Mouse (Mus musculus) spleen, adult 2 months (tissue): Measurements from ENCODE around the gene Gpatch2.

Experiments used
- CTCF ChIP-seq: fragments of 200-500 bp; IDR thresholded peaks from 2 replicates; pipeline ENCODE4 v1.5.1; 2011; ENCODE audit warnings: mild to moderate bottlenecking, inconsistent platforms; ENCODE audit not compliant: insufficient read depth, insufficient read length, insufficient replicate concordance; ENCODE audit errors: extremely low read depth
- POLR2A ChIP-seq: fragments of 200-500 bp; IDR thresholded peaks from 2 replicates; pipeline ENCODE4 v1.6.1; 2011; ENCODE audit warnings: low read depth, low read length, inconsistent platforms

DNA sequence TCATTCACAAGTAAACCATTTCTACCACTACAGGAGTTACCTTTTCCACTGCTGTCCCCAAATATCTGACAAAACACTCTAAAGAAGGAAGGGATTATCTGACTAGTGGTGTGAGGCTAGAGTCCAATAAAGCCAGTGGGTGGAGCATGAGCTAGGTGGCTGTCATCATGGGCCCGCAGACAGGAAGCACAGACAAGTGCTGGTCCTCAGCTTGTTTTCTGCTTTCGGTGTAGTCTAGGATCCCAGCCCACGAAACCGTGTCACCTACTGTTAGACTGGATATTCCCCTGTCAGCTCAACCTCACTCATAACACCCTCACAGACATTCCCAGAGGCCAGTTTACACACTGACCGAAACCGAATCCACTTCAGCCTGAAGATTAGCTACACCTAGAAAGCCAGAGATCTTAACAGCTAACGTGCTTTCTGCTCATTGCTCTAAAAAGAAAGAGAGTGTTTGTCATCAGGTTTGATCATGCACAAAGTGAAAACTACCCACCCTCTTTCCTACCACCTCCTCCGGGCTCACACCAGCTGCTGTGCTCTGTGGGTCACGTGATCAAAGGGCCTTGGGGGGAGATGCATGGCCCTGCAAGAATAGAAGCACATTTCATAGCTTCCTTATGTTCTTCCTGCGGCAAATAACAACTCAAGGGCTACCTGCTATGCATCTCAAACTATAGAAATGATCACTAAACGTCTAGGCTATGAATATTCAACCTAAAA, 161.8 kb downstream of the Gpatch2 start:
- TF ChIP-seq CTCF (no peak), POLR2A (no peak)
